ENCODE assay signal across 34 mouse cellular contexts in the genomic region with DNA sequence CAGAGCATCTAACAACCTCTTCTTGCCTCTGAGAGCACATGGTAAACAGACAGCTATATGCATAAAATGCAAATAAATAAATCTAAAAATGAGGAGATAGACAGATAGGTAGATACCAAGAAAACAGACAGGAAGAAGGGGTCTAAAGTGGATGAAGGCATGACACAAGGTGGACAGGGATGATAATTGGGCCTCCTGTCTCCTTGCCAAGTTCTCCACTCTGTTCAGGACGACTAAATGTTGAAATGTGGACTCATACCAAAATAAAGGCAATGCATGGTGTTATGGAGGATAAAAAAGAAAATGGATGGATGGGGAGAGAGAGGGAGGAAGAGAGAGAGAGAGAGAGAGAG.
"Had no signal": no experiment of that assay in that cellular context is flagged by ENCODE, and none has a peak within 500 bp of the region (broad histone marks: within the 10 kb centered on the region; RNA-seq: fewer than 3 reads in every experiment).

No protein-coding gene starts in this region.

- H3K27ac ChIP-seq: heart, embryonic 10.5 days; heart, embryonic 13.5 days; heart, embryonic 15.5 days; hindbrain, embryonic 10.5 days; hindbrain, embryonic 12.5 days; hindbrain, embryonic 13.5 days; hindbrain, embryonic 14.5 days; hindbrain, embryonic 15.5 days; hindbrain, postnatal 0 days; intestine, embryonic 15.5 days; kidney, embryonic 15.5 days; kidney, postnatal 0 days; layer of hippocampus, adult 2 months; left cerebral cortex, adult 2 months had no signal

- H3K4me1 ChIP-seq: heart, embryonic 10.5 days; heart, embryonic 15.5 days; hindbrain, embryonic 12.5 days; hindbrain, embryonic 13.5 days; hindbrain, embryonic 15.5 days; intestine, embryonic 15.5 days had no signal

- H3K4me2 ChIP-seq: heart, embryonic 11.5 days; heart, embryonic 12.5 days; heart, embryonic 13.5 days; heart, embryonic 15.5 days; hindbrain, embryonic 12.5 days; hindbrain, embryonic 13.5 days; hindbrain, embryonic 14.5 days; hindbrain, embryonic 15.5 days; intestine, embryonic 15.5 days; kidney, embryonic 15.5 days had no signal

- H3K4me3 ChIP-seq: heart, embryonic 10.5 days; heart, embryonic 12.5 days; heart, embryonic 13.5 days; heart, embryonic 15.5 days; hindbrain, embryonic 10.5 days; hindbrain, embryonic 12.5 days; hindbrain, embryonic 13.5 days; hindbrain, embryonic 15.5 days; intestine, embryonic 15.5 days; kidney, embryonic 15.5 days; layer of hippocampus, adult 2 months; left cerebral cortex, adult 2 months had no signal

- H3K9ac ChIP-seq: heart, embryonic 12.5 days; heart, embryonic 13.5 days; heart, embryonic 15.5 days; hindbrain, embryonic 12.5 days; hindbrain, embryonic 13.5 days; hindbrain, embryonic 14.5 days; hindbrain, embryonic 15.5 days; intestine, embryonic 15.5 days; kidney, embryonic 15.5 days had no signal

- DNase-seq: heart, postnatal 10 days; heart, postnatal 14 days; heart, postnatal 36 days; heart, postnatal 4 days; kidney, adult 11 months; kidney, adult 18-20 months; kidney, adult 2 months; kidney, adult 8-10 months; kidney, adult 9 months; kidney, postnatal 10 days; kidney, postnatal 14 days; kidney, postnatal 25 days; kidney, postnatal 36 days; layer of hippocampus, adult 9-11 months; layer of hippocampus, postnatal 36 days had no signal

- ATAC-seq: hindbrain, embryonic 16.5 days; hindbrain, postnatal 0 days; intestine, embryonic 15.5 days; intestine, embryonic 16.5 days; intestine, postnatal 0 days had no signal

- H3K27me3 ChIP-seq: heart, embryonic 12.5 days; heart, embryonic 13.5 days; heart, embryonic 15.5 days; hindbrain, embryonic 13.5 days; hindbrain, embryonic 15.5 days; intestine, embryonic 15.5 days; kidney, embryonic 15.5 days had no signal

- H3K9me3 ChIP-seq: heart, embryonic 10.5 days; heart, embryonic 12.5 days; heart, embryonic 13.5 days; heart, embryonic 15.5 days; hindbrain, embryonic 10.5 days; hindbrain, embryonic 12.5 days; hindbrain, embryonic 13.5 days; hindbrain, embryonic 15.5 days; intestine, embryonic 15.5 days; kidney, embryonic 15.5 days had no signal

- H3K36me3 ChIP-seq: heart, embryonic 10.5 days; heart, embryonic 12.5 days; heart, embryonic 13.5 days; heart, embryonic 15.5 days; hindbrain, embryonic 10.5 days; hindbrain, embryonic 12.5 days; hindbrain, embryonic 13.5 days; hindbrain, embryonic 15.5 days; intestine, embryonic 15.5 days; kidney, embryonic 15.5 days had no signal
